Mouse (Mus musculus) mouse embryonic stem cell (cell line): ENCODE data around the gene Nmur1.
"Not testable (repeated sequence)": the region's sequence is repeated elsewhere in the genome, so short reads cannot be mapped to it uniquely, and the experiment has no call there.

Source experiments
- in situ Hi-C, 2 experiments: fragments of 300-500 bp; cut with MboI; formaldehyde crosslinking; loops; 1 replicate in 1 of 2; 3 replicates in 1 of 2; pipeline ENCODE4 v1.14.3; 2019 to 2020; ENCODE audit warnings: low sequenced_read_pairs in 2 of 2, low pct_unique_long_range_greater_than_20kb in 1 of 2, mixed read lengths in 1 of 2; ENCODE audit not compliant: unreplicated experiment in 1 of 2

Nmur1 gene

GRCm38 (mm10) chr1:86426128-86426527, at the start of gene Nmur1, which contains the start of gene Tex44:
Nmur1 (minus strand) TSS chr1:86426228.
Tex44 (plus strand) TSS chr1:86426329.
- in situ Hi-C loops: no loop called here

- in situ Hi-C loops: no loop called here
Observed at GRCm38 (mm10) chr1:86473109-86473760, 47.2 kb upstream of the Nmur1 start.

GRCm38 (mm10) chr1:86472197-86472952, 46.3 kb upstream of the Nmur1 start:
- in situ Hi-C loops: no loop called here

- in situ Hi-C loops: not testable (repeated sequence)
Observed at GRCm38 (mm10) chr1:86471504-86471961, 45.5 kb upstream of the Nmur1 start.

- in situ Hi-C loops: no loop called here
Observed at GRCm38 (mm10) chr1:86470519-86471181, 44.6 kb upstream of the Nmur1 start.

- in situ Hi-C loops: no loop called here
Observed at GRCm38 (mm10) chr1:86469876-86470275, 43.8 kb upstream of the Nmur1 start.

GRCm38 (mm10) chr1:86467416-86467815, 41.4 kb upstream of the Nmur1 start:
- in situ Hi-C loops: no loop called here

- in situ Hi-C loops: no loop called here
Observed at GRCm38 (mm10) chr1:86464875-86465224, 38.8 kb upstream of the Nmur1 start.

GRCm38 (mm10) chr1:86464223-86464874, 38.3 kb upstream of the Nmur1 start:
- in situ Hi-C loops: no loop called here

- in situ Hi-C loops: no loop called here
Observed at GRCm38 (mm10) chr1:86459371-86459770, 33.3 kb upstream of the Nmur1 start.

- in situ Hi-C loops: no loop called here
Observed at GRCm38 (mm10) chr1:86456892-86457581, 31.0 kb upstream of the Nmur1 start.

GRCm38 (mm10) chr1:86452713-86453112, 26.7 kb upstream of the Nmur1 start:
- in situ Hi-C loops: no loop called here

- in situ Hi-C loops: no loop called here
Observed at GRCm38 (mm10) chr1:86449966-86450365, 23.9 kb upstream of the Nmur1 start.

- in situ Hi-C loops: no loop called here
Observed at GRCm38 (mm10) chr1:86448272-86448671, 22.2 kb upstream of the Nmur1 start.

GRCm38 (mm10) chr1:86447596-86448171, 21.7 kb upstream of the Nmur1 start:
- in situ Hi-C loops: no loop called here

- in situ Hi-C loops: loop anchor here in 1 of 2 experiments (5.0 kb wide), 1 partner anchor 34 kb away; no protein-coding TSS in a partner anchor
Observed at GRCm38 (mm10) chr1:86443386-86444172, 17.6 kb upstream of the Nmur1 start.

GRCm38 (mm10) chr1:86442832-86443231, 16.8 kb upstream of the Nmur1 start:
- in situ Hi-C loops: loop anchor here in 1 of 2 experiments (5.0 kb wide), 1 partner anchor 34 kb away; no protein-coding TSS in a partner anchor
